Comparison of ENCODE assay signal across 37 mouse cellular contexts in the genomic region with DNA sequence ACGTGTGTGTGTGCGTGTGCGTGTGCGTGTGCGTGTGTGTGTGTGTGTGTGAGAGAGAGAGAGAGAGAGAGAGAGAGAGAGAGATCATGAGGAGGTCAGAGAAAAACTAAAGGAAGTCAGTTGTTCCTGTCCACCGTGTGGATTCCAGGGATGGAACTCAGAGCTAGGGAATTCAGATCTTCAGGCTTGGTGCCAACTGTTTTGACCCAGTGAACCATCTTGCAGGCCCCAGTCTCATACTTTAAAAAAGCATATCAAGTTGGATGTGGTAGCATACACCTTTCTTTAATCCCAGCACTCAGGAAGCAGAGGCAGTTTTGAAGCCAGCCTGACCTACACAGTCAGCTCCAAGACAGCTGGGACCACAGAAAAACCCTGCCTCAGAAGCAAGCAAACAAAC. TPM values are rescaled to one million over a fixed set of nuclear protein-coding genes. Genes with fewer than 3 reads are reported as not detected.
"Had no signal": no experiment of that assay in that cellular context is flagged by ENCODE, and none has a peak within 500 bp of the region (broad histone marks: within the 10 kb centered on the region; RNA-seq: fewer than 3 reads in every experiment).

No protein-coding gene starts in this region.

- H3K27ac ChIP-seq: heart, embryonic 10.5 days; heart, embryonic 13.5 days; heart, embryonic 15.5 days; hindbrain, embryonic 12.5 days; hindbrain, embryonic 13.5 days; hindbrain, embryonic 14.5 days; hindbrain, embryonic 15.5 days; hindbrain, postnatal 0 days; intestine, embryonic 15.5 days; kidney, embryonic 15.5 days; kidney, postnatal 0 days; layer of hippocampus, adult 2 months; left cerebral cortex, adult 2 months had no signal

- H3K4me3 ChIP-seq: layer of hippocampus, adult 2 months; left cerebral cortex, adult 2 months had no signal

- DNase-seq: heart, postnatal 10 days; heart, postnatal 14 days; heart, postnatal 4 days; kidney, adult 11 months; kidney, adult 18-20 months; kidney, adult 2 months; kidney, adult 8-10 months; kidney, adult 9 months; kidney, postnatal 10 days; kidney, postnatal 14 days; kidney, postnatal 25 days; kidney, postnatal 36 days; kidney, postnatal 4 days; layer of hippocampus, adult 9-11 months; layer of hippocampus, postnatal 36 days had no signal

- H3K9me3 ChIP-seq: heart, embryonic 10.5 days; heart, embryonic 12.5 days; heart, embryonic 13.5 days; heart, embryonic 15.5 days; hindbrain, embryonic 12.5 days; hindbrain, embryonic 13.5 days; hindbrain, embryonic 15.5 days; intestine, embryonic 15.5 days; kidney, embryonic 15.5 days had no signal

- H3K36me3 ChIP-seq: heart, embryonic 10.5 days; heart, embryonic 12.5 days; heart, embryonic 13.5 days; heart, embryonic 15.5 days; hindbrain, embryonic 12.5 days; hindbrain, embryonic 13.5 days; hindbrain, embryonic 15.5 days; intestine, embryonic 15.5 days; kidney, embryonic 15.5 days had no signal

RNA-seq across cellular contexts. Expression of gene Htr5b, which starts 1.0 kb away (rescaled TPM):
- total RNA-seq: heart, postnatal 10 days; heart, postnatal 14 days; heart, postnatal 25 days; heart, postnatal 4 days; hematopoietic stem cell, adult 5-6 weeks had no signal
- polyA plus RNA-seq: heart, embryonic 14.5 days; heart, postnatal 0 days; hindbrain, embryonic 12.5 days; inflammation-experienced regulatory T-cells, adult 6 months; intestine, embryonic 14.5 days; intestine, postnatal 0 days; kidney, adult 2 months; large intestine, adult 2 months had no signal
